Mouse (Mus musculus) lung, postnatal 0 days (tissue): ENCODE data around the gene Rgr.

Experiments used
- CTCF ChIP-seq: IDR thresholded peaks from 2 replicates; pipeline ENCODE4 v1.5.1; 2016; ENCODE audit warnings: antibody characterized with exemption, mild to moderate bottlenecking
- EP300 ChIP-seq: IDR thresholded peaks from 2 replicates; pipeline ENCODE4 v1.6.1; 2016; ENCODE audit warnings: antibody characterized with exemption, mild to moderate bottlenecking, control low read depth

DNA sequence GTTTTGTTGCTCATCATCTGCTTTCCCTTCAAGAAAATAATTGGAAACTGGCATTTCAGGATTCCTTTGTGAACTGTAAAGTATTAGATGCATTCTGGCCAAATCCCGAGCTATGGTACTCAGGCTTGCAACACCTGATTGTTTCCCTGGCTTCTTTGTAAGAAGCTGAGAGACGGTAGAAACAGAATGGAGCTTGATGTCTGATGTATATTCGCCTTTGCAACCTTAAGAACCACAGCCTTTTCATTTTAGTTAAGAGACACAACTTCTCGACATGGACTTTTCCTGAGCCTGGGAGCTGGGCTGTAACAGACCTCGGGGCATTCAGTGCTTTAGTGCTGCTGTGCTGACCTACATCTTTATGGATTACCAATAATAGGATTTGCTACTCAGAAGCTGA is 18.9 kb upstream of the Rgr start, which contains the start of gene Lrit2:
- TF ChIP-seq CTCF = no peak
- no peak for TF ChIP-seq EP300
